Mouse (Mus musculus) right cerebral cortex, postnatal 25 days (tissue): ENCODE measurements around the gene Crybb1.

ENCODE experiments used
- DNase-seq: peaks from one replicate; pipeline ENCODE4 v3.0.0; 2022

Crybb1 gene

DNA sequence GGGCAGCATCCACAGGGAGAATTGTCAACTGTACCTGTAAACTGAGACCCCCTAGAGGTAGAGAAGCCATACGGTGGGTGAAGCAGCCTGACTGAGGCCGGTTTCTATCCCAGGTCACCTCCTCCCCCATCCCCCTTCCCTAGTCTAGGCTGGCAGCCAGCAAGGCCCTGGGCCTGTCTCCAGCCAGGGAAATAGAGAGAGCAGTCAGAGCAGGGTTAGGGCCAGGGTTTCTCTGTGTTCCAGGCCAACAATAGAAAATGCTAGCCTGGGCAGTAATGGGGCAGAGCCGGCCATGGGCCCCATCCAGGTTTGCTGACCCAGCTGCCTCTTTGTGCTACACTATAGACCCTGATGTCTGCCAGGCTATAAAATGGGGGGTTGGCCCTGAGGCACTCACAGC is at the start of gene Crybb1:
Gene Crybb1, plus strand, starts transcription at position 390 of the 400 bp plus-strand sequence.
- peak; percentile 65 for DNase-seq

- no peak for DNase-seq
Observed at GRCm38 (mm10) chr5:112206543-112207255, 48.9 kb upstream of the Crybb1 start.

DNA sequence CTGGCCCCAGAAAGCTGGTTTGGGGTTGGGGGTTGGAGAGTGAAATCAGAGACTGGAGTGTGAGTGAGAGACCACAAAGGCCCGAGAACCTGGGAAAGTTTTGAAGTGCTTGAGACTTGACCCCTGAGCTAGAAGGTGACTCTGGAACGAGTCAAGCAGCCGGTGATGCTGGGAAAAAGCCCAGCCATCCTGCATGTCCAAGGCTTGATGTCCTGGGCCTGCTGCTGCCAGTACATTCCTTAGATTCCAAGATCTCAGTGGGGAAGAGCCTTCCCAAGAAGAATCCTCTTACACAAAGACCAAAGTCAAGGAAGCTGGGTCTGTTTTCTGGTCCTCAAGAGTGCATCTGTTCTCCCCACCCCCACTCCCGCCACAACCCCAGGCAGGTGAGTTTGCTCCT is 47.3 kb upstream of the Crybb1 start:
- DNase-seq: no peak

DNA sequence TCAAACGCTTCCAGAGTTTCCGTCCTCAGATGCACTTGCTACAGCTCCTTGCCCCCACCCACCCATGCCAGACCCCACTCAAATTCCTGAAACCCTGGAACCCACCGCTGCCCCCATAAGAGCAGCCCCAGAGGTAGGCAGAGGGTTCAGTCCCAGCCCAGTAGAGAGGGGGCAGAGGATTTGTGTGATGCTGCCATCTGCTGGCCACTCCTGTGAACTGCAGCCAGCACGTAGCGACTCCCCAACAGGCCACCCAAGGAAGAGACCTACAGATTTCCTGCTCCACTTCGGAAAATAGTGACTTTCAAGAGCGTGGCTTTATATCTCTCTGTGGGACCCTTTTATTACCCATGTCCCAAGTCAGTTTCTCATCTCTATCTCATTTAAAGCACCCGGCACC is 45.5 kb upstream of the Crybb1 start:
- DNase-seq: peak; percentile 59

- DNase-seq: no peak
Observed at GRCm38 (mm10) chr5:112211911-112212310, 43.7 kb upstream of the Crybb1 start.

- DNase-seq: no peak
Observed at GRCm38 (mm10) chr5:112212711-112213264, 42.8 kb upstream of the Crybb1 start.

- DNase-seq: no peak
Observed at GRCm38 (mm10) chr5:112213331-112214240, 42.0 kb upstream of the Crybb1 start.

DNA sequence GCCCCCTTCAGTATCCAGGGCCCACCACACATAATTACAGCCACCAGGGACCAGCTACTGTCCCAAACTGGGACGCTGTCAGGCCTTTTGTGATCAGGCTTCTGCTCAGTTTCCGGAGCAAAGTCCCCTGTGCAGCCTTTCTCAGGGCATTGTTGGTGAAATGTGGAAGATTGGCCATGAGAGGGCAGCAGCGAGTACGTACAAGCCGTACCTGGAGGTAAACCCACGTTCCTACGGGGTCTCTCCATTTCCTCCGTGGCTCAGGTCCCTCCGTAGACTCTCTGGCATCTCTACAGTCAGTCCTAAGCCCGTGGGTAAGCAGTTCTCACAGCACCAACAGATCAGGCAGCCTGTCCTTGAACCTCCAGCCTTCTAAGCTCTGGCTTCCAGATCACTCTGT is 41.2 kb upstream of the Crybb1 start:
- peak; percentile 73 for DNase-seq

- DNase-seq: peak; percentile 67
Observed at GRCm38 (mm10) chr5:112215291-112215751, 40.3 kb upstream of the Crybb1 start.

- DNase-seq: no peak
Observed at GRCm38 (mm10) chr5:112215801-112216251, 39.8 kb upstream of the Crybb1 start.

DNA sequence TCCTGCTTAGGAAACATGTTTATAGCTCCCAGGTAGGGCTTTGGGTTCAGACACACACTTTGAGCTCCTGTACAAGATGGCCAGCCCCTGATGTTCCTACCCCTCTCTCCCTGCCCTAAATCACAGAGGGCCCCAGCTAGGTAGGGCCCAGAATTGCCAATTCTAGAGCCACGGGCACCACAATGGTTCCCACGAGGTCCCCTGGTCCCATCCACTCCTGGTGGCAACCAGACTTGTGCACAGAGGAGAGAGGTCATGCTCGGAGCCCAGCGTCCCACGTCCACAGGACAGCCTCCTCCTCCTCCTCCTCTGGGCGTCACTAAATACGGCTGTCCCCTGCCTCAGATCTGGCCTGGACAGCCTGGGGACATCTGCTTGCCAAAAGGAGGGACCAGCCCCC is 39.3 kb upstream of the Crybb1 start:
- no peak for DNase-seq

DNA sequence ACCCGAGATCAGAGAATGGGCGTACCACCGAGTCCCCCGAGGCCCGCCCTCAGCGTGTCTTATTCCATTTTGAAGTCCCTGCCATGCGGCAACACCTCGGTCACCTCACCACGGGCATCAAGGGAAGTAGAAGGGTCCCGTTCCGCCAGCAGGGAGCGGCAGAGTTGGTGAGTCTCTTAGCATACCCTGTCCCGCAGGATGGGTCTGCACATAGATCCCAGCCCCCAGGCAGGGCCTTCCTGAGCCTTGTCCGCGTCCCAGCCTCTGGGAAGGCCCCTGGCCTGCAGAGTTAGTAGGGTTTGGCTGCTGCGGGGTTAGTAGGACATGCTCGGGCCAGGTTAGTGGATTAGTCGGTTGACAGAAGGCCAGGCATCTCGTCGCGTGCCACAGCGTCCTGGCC is 38.6 kb upstream of the Crybb1 start:
- DNase-seq: no peak

DNA sequence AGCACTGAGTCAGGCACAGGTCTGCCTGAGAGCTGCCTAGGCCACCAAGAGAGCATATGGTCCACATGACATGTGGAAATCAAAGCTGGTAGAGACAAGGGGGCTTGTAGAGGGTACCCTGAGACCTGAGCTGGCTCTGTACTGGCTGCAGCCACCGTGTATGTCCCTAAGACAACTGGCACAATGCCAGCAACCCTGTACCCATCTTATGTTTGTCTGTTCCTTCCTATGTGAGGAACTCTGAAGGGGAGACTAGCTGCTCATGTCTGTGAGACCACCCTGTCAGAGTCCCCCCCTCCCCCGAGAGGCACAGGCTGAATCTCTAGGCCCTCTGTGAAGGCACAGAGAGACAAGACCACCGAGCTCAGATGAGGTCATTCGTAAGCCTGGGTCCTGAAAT is 36.9 kb upstream of the Crybb1 start:
- no peak for DNase-seq

DNA sequence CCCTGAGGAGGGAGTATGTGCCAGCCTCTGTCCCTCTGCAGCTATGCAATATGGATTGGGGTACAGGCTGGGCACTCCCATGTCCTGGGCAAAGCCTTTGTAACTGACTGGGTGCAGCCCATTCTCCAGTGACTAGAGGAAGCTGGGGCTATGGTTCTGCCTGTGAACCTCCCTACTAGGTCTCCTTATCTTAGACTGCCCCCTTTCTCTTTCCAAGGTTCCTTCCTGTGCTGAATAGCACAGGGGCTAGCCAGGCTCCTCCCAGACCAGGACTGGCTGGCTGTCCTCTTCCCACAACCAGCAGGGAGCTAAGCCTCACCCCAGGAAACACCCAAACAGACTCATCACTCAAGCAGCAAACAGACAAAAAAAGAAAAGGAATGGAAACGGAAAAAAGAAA is 36.2 kb upstream of the Crybb1 start:
- no peak for DNase-seq

GRCm38 (mm10) chr5:112220203-112220602 is 35.4 kb upstream of the Crybb1 start:
- DNase-seq: no peak

DNA sequence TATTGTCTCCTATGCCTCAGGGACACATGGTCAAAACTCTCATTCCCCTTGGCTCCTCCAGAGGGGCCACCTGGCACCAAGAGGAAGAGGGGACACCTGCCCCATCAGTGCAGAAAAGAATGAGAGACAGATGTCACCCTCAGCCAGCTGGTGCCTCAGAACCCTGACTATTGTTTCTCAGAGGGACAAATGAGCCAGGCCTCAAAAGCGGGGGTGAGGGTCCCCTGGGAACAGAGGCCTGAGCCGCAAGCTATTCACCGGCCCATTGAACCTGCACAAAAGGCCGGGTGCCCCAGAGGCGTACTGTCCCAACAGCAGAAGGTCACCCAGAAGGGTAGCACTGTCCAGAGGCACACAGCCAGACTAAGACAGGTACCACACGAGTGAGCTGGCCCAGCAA is 30.0 kb upstream of the Crybb1 start:
- no peak for DNase-seq

- peak; percentile 81 for DNase-seq
Observed at GRCm38 (mm10) chr5:112227354-112227753, 28.3 kb upstream of the Crybb1 start.

DNA sequence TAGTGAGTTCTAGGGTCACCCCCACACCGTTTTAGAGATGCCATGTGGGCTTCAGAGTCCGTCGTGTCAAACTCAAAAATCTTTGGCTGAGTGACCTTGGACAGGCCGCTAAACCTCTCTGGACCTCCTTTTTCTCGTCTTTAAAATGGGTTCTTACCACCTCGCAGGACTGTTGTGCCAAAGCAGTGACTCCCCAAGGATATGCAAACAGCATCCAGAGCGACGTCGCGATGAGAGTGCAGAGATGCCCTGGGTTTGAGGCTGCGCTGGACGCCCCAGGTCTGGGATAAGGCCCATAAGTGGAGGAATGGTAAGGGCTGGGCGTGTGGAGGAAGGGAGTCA is 27.7 kb upstream of the Crybb1 start:
- DNase-seq: no peak

- DNase-seq: peak; percentile 84
Observed at GRCm38 (mm10) chr5:112228240-112229076, 27.2 kb upstream of the Crybb1 start.

- DNase-seq: no peak
Observed at GRCm38 (mm10) chr5:112235806-112236205, 19.8 kb upstream of the Crybb1 start.

- no peak for DNase-seq
Observed at GRCm38 (mm10) chr5:112236631-112237030, 19.0 kb upstream of the Crybb1 start.

DNA sequence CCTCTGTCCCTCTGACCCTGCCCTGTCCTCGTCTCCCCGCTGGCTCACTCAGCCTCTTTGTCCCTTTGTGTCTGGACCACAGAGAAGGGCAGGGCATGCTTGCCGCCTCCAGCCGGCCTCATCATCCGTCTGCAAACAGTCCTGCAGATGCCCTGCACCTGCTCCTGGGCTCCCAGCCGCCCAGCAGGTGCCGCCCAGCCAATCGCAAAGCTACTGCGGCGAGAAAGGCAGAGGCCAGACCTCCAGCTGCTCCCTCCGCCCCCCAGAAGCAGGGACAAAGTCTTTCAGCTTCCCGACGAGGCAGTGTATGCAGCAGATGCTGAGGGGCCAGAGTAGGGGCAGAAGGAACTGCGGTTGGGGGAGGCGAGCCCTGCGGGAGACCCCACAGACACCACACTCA is 18.2 kb upstream of the Crybb1 start:
- no peak for DNase-seq
